Mouse (Mus musculus) liver, embryonic 16.5 days (tissue): ENCODE results near the gene Ddc. TPM values are rescaled to one million over a fixed set of nuclear protein-coding genes. Genes with fewer than 3 reads are reported as not detected.
A peak's percentile ranks its signal among the peaks of the same experiment; 100 is the strongest.

Source experiments
- ATAC-seq: fragments of 200-750 bp; cut with Nextera tagmentation; 2 replicates; pipeline ENCODE4 v1.8.0; 2017; ENCODE audit warnings: low read depth, mild to moderate bottlenecking, moderate number of reproducible peaks, moderate library complexity
- H3K27ac ChIP-seq: fragments of 300-500 bp; sonication (generic); 2 replicates; pipeline ENCODE4 v1.5.1; 2014; ENCODE audit warnings: mild to moderate bottlenecking, low read length
- H3K27me3 ChIP-seq: fragments of 300-500 bp; sonication (generic); 2 replicates; pipeline ENCODE4 v1.6.1; 2014; ENCODE audit warnings: low read depth, low read length, mixed read lengths; ENCODE audit not compliant: control insufficient read depth, insufficient read depth
- H3K36me3 ChIP-seq: fragments of 300-500 bp; sonication (generic); 2 replicates; pipeline ENCODE4 v1.6.1; 2014; ENCODE audit warnings: mild to moderate bottlenecking; ENCODE audit not compliant: control insufficient read depth, insufficient read depth
- H3K4me1 ChIP-seq: fragments of 300-500 bp; sonication (generic); 2 replicates; pipeline ENCODE4 v1.6.1; 2014; ENCODE audit warnings: low read depth, low read length, mixed read lengths; ENCODE audit not compliant: control insufficient read depth
- H3K4me2 ChIP-seq: fragments of 300-500 bp; sonication (generic); 2 replicates; pipeline ENCODE4 v1.6.1; 2014; ENCODE audit warnings: low read depth, low read length, mixed read lengths
- H3K4me3 ChIP-seq: fragments of 300-500 bp; sonication (generic); 2 replicates; pipeline ENCODE4 v1.5.1; 2014; ENCODE audit warnings: low read depth, mild to moderate bottlenecking, low read length
- H3K9ac ChIP-seq: fragments of 300-500 bp; sonication (generic); 2 replicates; pipeline ENCODE4 v1.6.1; 2014; ENCODE audit warnings: low read depth, low read length
- H3K9me3 ChIP-seq: fragments of 300-500 bp; sonication (generic); replicated peaks from 2 replicates; pipeline ENCODE4 v1.6.1; 2016; ENCODE audit warnings: low read length; ENCODE audit not compliant: control insufficient read depth
- WGBS: fragments of 180-500 bp; shearing (Covaris S2); extraction: QIAGEN DNeasy Blood & Tissue Kit; methylation state at CpG from one replicate; pipeline ENCODE4 v1.1.7; 2014; ENCODE audit not compliant: insufficient replicate concordance; 5-methylcytosine and 5-hydroxymethylcytosine counted together
- polyA plus RNA-seq: library from polyadenylated mRNA; unstranded; fragments of >200 nt; fragmentation: Nextera tagmentation; extraction: Ambion mirVana; gene quantifications from 2 replicates; pipeline ENCODE4 v1.2.1, GENCODE M21; 2015

Gene Ddc
- polyA plus RNA-seq, 1 experiment from 2014 or later = 16.3 TPM

GRCm38 (mm10) chr11:11778345-11778744 is 119.6 kb downstream of the Ddc start:
- Histone ChIP-seq H3K9ac (no peak overlapping the region), H3K4me3 (no peak overlapping the region), H3K36me3 (no peaks in the 10 kb centered on the region), H3K27ac (no peak overlapping the region), H3K27me3 (no peaks in the 10 kb centered on the region), H3K4me2 (no peak overlapping the region), H3K4me1 (no peaks in the 10 kb centered on the region), H3K9me3 (no peaks in the 10 kb centered on the region)
- 74% methylated on average over 6 of the region's 6 CpGs for WGBS
- ATAC-seq = no peak

- Histone ChIP-seq H3K36me3 (no peaks in the 10 kb centered on the region), H3K9ac (no peak overlapping the region), H3K4me3 (no peak overlapping the region), H3K4me2 (no peak overlapping the region), H3K27me3 (no peaks in the 10 kb centered on the region), H3K4me1 (no peaks in the 10 kb centered on the region), H3K9me3 (no peaks in the 10 kb centered on the region), H3K27ac (no peak overlapping the region)
- ATAC-seq = no peak
- WGBS = 76% methylated on average over 2 of the region's 2 CpGs
Measured at GRCm38 (mm10) chr11:11777796-11778195, 120.1 kb downstream of the Ddc start.

- no peaks in the 10 kb centered on the region for H3K4me1 ChIP-seq
- 54% methylated on average over 3 of the region's 3 CpGs for WGBS
- no peak overlapping the region for H3K27ac ChIP-seq
- H3K4me3 ChIP-seq = no peak overlapping the region
- no peak overlapping the region for H3K4me2 ChIP-seq
- no peak for ATAC-seq
- no peak overlapping the region for H3K9ac ChIP-seq
- H3K27me3 ChIP-seq = no peaks in the 10 kb centered on the region
- 0 out of 2 replicates have a peak, but pooled peaks cover under 1% of the 10 kb centered on the region for H3K36me3 ChIP-seq
- H3K9me3 ChIP-seq = no peaks in the 10 kb centered on the region
Measured at GRCm38 (mm10) chr11:11777246-11777645, 120.7 kb downstream of the Ddc start.

GRCm38 (mm10) chr11:11776822-11777174 is 121.1 kb downstream of the Ddc start:
- H3K4me1 ChIP-seq = no peaks in the 10 kb centered on the region
- no peak overlapping the region for H3K9ac ChIP-seq
- H3K4me2 ChIP-seq = no peak overlapping the region
- no peak overlapping the region for H3K27ac ChIP-seq
- no peaks in the 10 kb centered on the region for H3K9me3 ChIP-seq
- WGBS = 57% methylated on average over 7 of the region's 7 CpGs
- ATAC-seq = peak; percentile 16; the same call in 1 of the 2 replicates
- peaks cover 3% of the 10 kb centered on the region; the same call in 1 of the 2 replicates for H3K36me3 ChIP-seq
- no peaks in the 10 kb centered on the region for H3K27me3 ChIP-seq
- H3K4me3 ChIP-seq = no peak overlapping the region

GRCm38 (mm10) chr11:11776071-11776821 is 121.7 kb downstream of the Ddc start:
- no peak overlapping the region for H3K4me3 ChIP-seq
- H3K4me1 ChIP-seq = no peaks in the 10 kb centered on the region
- ATAC-seq = no peak
- H3K9ac ChIP-seq = no peak overlapping the region
- H3K36me3 ChIP-seq = peaks cover 3% of the 10 kb centered on the region; the same call in 1 of the 2 replicates
- H3K27ac ChIP-seq = no peak overlapping the region
- H3K4me2 ChIP-seq = no peak overlapping the region
- WGBS = 65% methylated on average over 4 of the region's 4 CpGs
- no peaks in the 10 kb centered on the region for H3K9me3 ChIP-seq
- no peaks in the 10 kb centered on the region for H3K27me3 ChIP-seq

GRCm38 (mm10) chr11:11774893-11775292 is 123.1 kb downstream of the Ddc start:
- Histone ChIP-seq H3K4me2 (no peak overlapping the region), H3K27me3 (no peaks in the 10 kb centered on the region), H3K9ac (no peak overlapping the region), H3K36me3 (peaks cover 10% of the 10 kb centered on the region), H3K27ac (no peak overlapping the region), H3K4me1 (no peaks in the 10 kb centered on the region), H3K9me3 (no peaks in the 10 kb centered on the region), H3K4me3 (no peak overlapping the region)
- WGBS = 69% methylated on average over 5 of the region's 5 CpGs
- ATAC-seq = no peak

- no peak overlapping the region for H3K9ac ChIP-seq
- H3K4me3 ChIP-seq = no peak overlapping the region
- H3K4me1 ChIP-seq = no peaks in the 10 kb centered on the region
- peaks cover 14% of the 10 kb centered on the region for H3K36me3 ChIP-seq
- ATAC-seq = no peak
- H3K27me3 ChIP-seq = no peaks in the 10 kb centered on the region
- H3K4me2 ChIP-seq = no peak overlapping the region
- no peak overlapping the region for H3K27ac ChIP-seq
- 81% methylated on average over 4 of the region's 4 CpGs for WGBS
- no peaks in the 10 kb centered on the region for H3K9me3 ChIP-seq
Measured at GRCm38 (mm10) chr11:11774384-11774783, 123.6 kb downstream of the Ddc start.

- H3K4me1 ChIP-seq = no peaks in the 10 kb centered on the region
- H3K4me2 ChIP-seq = no peak overlapping the region
- no peak overlapping the region for H3K27ac ChIP-seq
- no peak for ATAC-seq
- 66% methylated on average over 4 of the region's 4 CpGs for WGBS
- no peaks in the 10 kb centered on the region for H3K9me3 ChIP-seq
- peaks cover 23% of the 10 kb centered on the region for H3K36me3 ChIP-seq
- no peak overlapping the region for H3K4me3 ChIP-seq
- H3K27me3 ChIP-seq = no peaks in the 10 kb centered on the region
- no peak overlapping the region for H3K9ac ChIP-seq
Measured at GRCm38 (mm10) chr11:11772196-11772595, 125.7 kb downstream of the Ddc start.

GRCm38 (mm10) chr11:11770691-11771090 is 127.3 kb downstream of the Ddc start:
- peaks cover 25% of the 10 kb centered on the region for H3K36me3 ChIP-seq
- ATAC-seq = no peak
- H3K4me3 ChIP-seq = no peak overlapping the region
- no peak overlapping the region for H3K4me2 ChIP-seq
- no peaks in the 10 kb centered on the region for H3K27me3 ChIP-seq
- no peaks in the 10 kb centered on the region for H3K9me3 ChIP-seq
- 84% methylated on average over 3 of the region's 3 CpGs for WGBS
- no peak overlapping the region for H3K9ac ChIP-seq
- no peaks in the 10 kb centered on the region for H3K4me1 ChIP-seq
- no peak overlapping the region for H3K27ac ChIP-seq
